Comparison of ENCODE assay signal across 8 mouse cellular contexts in genomic region chr17:57060231-57060801, GRCm38 (mm10). TPM values are rescaled to one million over a fixed set of nuclear protein-coding genes. Genes with fewer than 3 reads are reported as not detected.
DNase-seq lines count a peak whose midpoint lies in the region; ATAC-seq and TF ChIP-seq lines count a peak whose summit lies in the region.

No protein-coding gene starts in this region.

- peak overlapping the region; percentile 91 for H3K4me2 ChIP-seq in heart, embryonic 11.5 days
- peak overlapping the region; percentile 83 for H3K4me2 ChIP-seq in kidney, embryonic 16.5 days (replicated peaks; ENCODE audit: low read depth, low read length)
- peak overlapping the region; percentile 84 for H3K4me2 ChIP-seq in myocyte (ENCODE audit: low read depth)

- no peak for TF ChIP-seq CTCF in C2C12 (IDR thresholded peaks at IDR 0.05; ENCODE audit: control insufficient read depth, insufficient read depth, insufficient read length)
- peak; percentile 78 for TF ChIP-seq CTCF in brain, embryonic 14.5 days (IDR thresholded peaks at IDR 0.05; ENCODE audit: borderline replicate concordance, extremely low read depth, insufficient read depth, insufficient read length)
- peak; percentile 83 for TF ChIP-seq CTCF in liver, adult 2 months (IDR thresholded peaks at IDR 0.05; ENCODE audit: low read depth, low read length)

- H3K27me3 ChIP-seq in C2C12 (ENCODE audit: control insufficient read depth, insufficient read depth, insufficient read length) (peaks cover 54% of the 10 kb centered on the region), myocyte (ENCODE audit: control insufficient read depth, insufficient read depth, insufficient read length) (peaks cover 49% of the 10 kb centered on the region)
- peaks cover 74% of the 10 kb centered on the region for H3K27me3 ChIP-seq in erythroblast, embryonic 14.5 days (ENCODE audit: control insufficient read depth)
- peaks cover 44% of the 10 kb centered on the region for H3K27me3 ChIP-seq in heart, embryonic 11.5 days (ENCODE audit: control insufficient read depth, insufficient read depth, low read length)
- H3K27me3 ChIP-seq in kidney, embryonic 16.5 days (ENCODE audit: insufficient read depth, low read length): peaks cover 28% of the 10 kb centered on the region
- no peaks in the 10 kb centered on the region for H3K27me3 ChIP-seq in liver, adult 2 months (ENCODE audit: control insufficient read depth, insufficient read depth, low read length)
- H3K27me3 ChIP-seq in splenic B cell, adult 2 months (ENCODE audit: control insufficient read depth, insufficient read depth, low read length, poor library complexity, severe bottlenecking): no peaks in the 10 kb centered on the region

- H3K9ac ChIP-seq in heart, embryonic 11.5 days (ENCODE audit: low read depth, low read length): peak overlapping the region; percentile 86
- H3K9ac ChIP-seq in kidney, embryonic 16.5 days (replicated peaks; ENCODE audit: low read length): peak overlapping the region; percentile 85
- H3K9ac ChIP-seq in liver, adult 2 months (ENCODE audit: low read depth, low read length): peak overlapping the region; percentile 19; the same call in 1 of the 2 replicates

- H3K4me3 ChIP-seq in C2C12 (ENCODE audit: insufficient read depth, poor library complexity, severe bottlenecking): peak overlapping the region; percentile 15
- peak overlapping the region; percentile 63 for H3K4me3 ChIP-seq in erythroblast, embryonic 14.5 days (replicated peaks)
- peak overlapping the region; percentile 81 for H3K4me3 ChIP-seq in heart, embryonic 11.5 days (ENCODE audit: low read depth, low read length)
- peak overlapping the region; percentile 83 for H3K4me3 ChIP-seq in kidney, embryonic 16.5 days (ENCODE audit: low read length)
- H3K4me3 ChIP-seq in liver, adult 2 months (ENCODE audit: insufficient read depth, low read depth, low read length): peak overlapping the region; percentile 92
- H3K4me3 ChIP-seq in myocyte: peak overlapping the region; percentile 26

- no peaks in the 10 kb centered on the region; the same call in 1 of the 2 replicates for H3K9me3 ChIP-seq in erythroblast, embryonic 14.5 days (ENCODE audit: control insufficient read depth, low read length)
- H3K9me3 ChIP-seq in heart, embryonic 11.5 days (replicated peaks; ENCODE audit: control insufficient read depth, low read length): no peaks in the 10 kb centered on the region
- H3K9me3 ChIP-seq in kidney, embryonic 16.5 days (ENCODE audit: low read length): no peaks in the 10 kb centered on the region

- WGBS in heart, embryonic 11.5 days (ENCODE audit: insufficient replicate concordance): under 1% methylated on average over 44 of the region's 44 CpGs
- WGBS in kidney, embryonic 16.5 days: under 1% methylated on average over 44 of the region's 44 CpGs
- WGBS in liver, adult 2 months: under 1% methylated on average over 44 of the region's 44 CpGs

- peak overlapping the region; percentile 50; the same call in 1 of the 2 replicates for H3K27ac ChIP-seq in heart, embryonic 11.5 days (ENCODE audit: low read depth, low read length)
- H3K27ac ChIP-seq in kidney, embryonic 16.5 days (ENCODE audit: low read length): peak overlapping the region; percentile 79
- H3K27ac ChIP-seq in liver, adult 2 months (replicated peaks; ENCODE audit: insufficient read depth, low read depth, low read length): peak overlapping the region; percentile 46

- no peak overlapping the region for H3ac ChIP-seq in C2C12 (ENCODE audit: control insufficient read depth, insufficient read length, low read depth)
- no peak overlapping the region for H3ac ChIP-seq in myocyte (ENCODE audit: control insufficient read depth, insufficient read length)

- H3K36me3 ChIP-seq in C2C12 (ENCODE audit: control insufficient read depth, insufficient read depth) (no peaks in the 10 kb centered on the region), myocyte (ENCODE audit: control insufficient read depth, insufficient read depth) (no peaks in the 10 kb centered on the region)
- peaks cover 2% of the 10 kb centered on the region; the same call in 1 of the 2 replicates for H3K36me3 ChIP-seq in erythroblast, embryonic 14.5 days (ENCODE audit: control insufficient read depth)
- H3K36me3 ChIP-seq in heart, embryonic 11.5 days (ENCODE audit: control insufficient read depth, insufficient read depth, low read length): no peaks in the 10 kb centered on the region
- 0 out of 2 replicates have a peak, but pooled peaks cover 3% of the 10 kb centered on the region for H3K36me3 ChIP-seq in kidney, embryonic 16.5 days (ENCODE audit: insufficient read depth, low read length)
- H3K36me3 ChIP-seq in liver, adult 2 months (ENCODE audit: control insufficient read depth, insufficient read depth, low read length): no peaks in the 10 kb centered on the region; the same call in 1 of the 2 replicates
- no peaks in the 10 kb centered on the region for H3K36me3 ChIP-seq in splenic B cell, adult 2 months (ENCODE audit: control insufficient read depth, insufficient read depth, low read length, poor library complexity, severe bottlenecking)

- H3K4me1 ChIP-seq in erythroblast, embryonic 14.5 days (ENCODE audit: control insufficient read depth): peaks cover 32% of the 10 kb centered on the region
- H3K4me1 ChIP-seq in heart, embryonic 11.5 days (ENCODE audit: control insufficient read depth, insufficient read depth, low read length): peaks cover 17% of the 10 kb centered on the region
- H3K4me1 ChIP-seq in kidney, embryonic 16.5 days (ENCODE audit: insufficient read depth, low read length): peaks cover 19% of the 10 kb centered on the region
- H3K4me1 ChIP-seq in liver, adult 2 months (ENCODE audit: control insufficient read depth, insufficient read depth, low read length): peaks cover 21% of the 10 kb centered on the region

- DNase-seq in brain, embryonic 14.5 days (ENCODE audit: low read depth): peak; percentile 99
- peak; percentile 95 for DNase-seq in liver, adult 2 months (ENCODE audit: extremely low read depth, low read depth, low spot score)
- DNase-seq in splenic B cell, adult 2 months (ENCODE audit: low read depth, low spot score): peak; percentile 97

- no peaks in the 10 kb centered on the region for H3K79me3 ChIP-seq in C2C12 (ENCODE audit: low read depth)

- ATAC-seq in heart, embryonic 11.5 days (replicated peaks; ENCODE audit: insufficient number of reproducible peaks, low FRiP score, low TSS enrichment): peak; percentile 81
- peak; percentile 87 for ATAC-seq in kidney, embryonic 16.5 days (ENCODE audit: low FRiP score, low TSS enrichment)

- 0 out of 2 replicates have a peak, but pooled peaks have one; percentile 16 for TF ChIP-seq POLR2A in brain, embryonic 14.5 days (IDR thresholded peaks at IDR 0.05; ENCODE audit: borderline replicate concordance, extremely low read depth, insufficient read depth, insufficient read length, poor library complexity, severe bottlenecking)
- no peak for TF ChIP-seq POLR2A in liver, adult 2 months (IDR thresholded peaks at IDR 0.05; ENCODE audit: extremely low read depth, insufficient read depth, low read length)
- no peak for TF ChIP-seq POLR2A in myocyte (IDR thresholded peaks at IDR 0.05; ENCODE audit: insufficient read length, low read depth)

- H3K79me2 ChIP-seq in C2C12 (ENCODE audit: control insufficient read depth, insufficient read depth) (no peaks in the 10 kb centered on the region), myocyte (ENCODE audit: control insufficient read depth, insufficient read depth) (no peaks in the 10 kb centered on the region)
- H3K79me2 ChIP-seq in liver, adult 2 months (ENCODE audit: control insufficient read depth, insufficient read depth, low read length): peaks cover 4% of the 10 kb centered on the region; the same call in 1 of the 2 replicates

RNA-seq across cellular contexts. Expression of gene Slc25a23, which starts 0.7 kb away (rescaled TPM):
- 0.89 TPM for polyA plus RNA-seq in C2C12 (2012; fragmentation: generic; extraction: Trizol)
- polyA plus RNA-seq in brain, embryonic 14.5 days (2012; rRNA removed): 71.2 and 111 TPM in 2 replicates
- polyA plus RNA-seq in erythroblast, embryonic 14.5 days (2012): 0.21 and 0.26 TPM in 2 replicates
- 11.6 and 13.3 TPM in 2 replicates for polyA plus RNA-seq in heart, embryonic 11.5 days (2014; fragmentation: Nextera tagmentation; extraction: Ambion mirVana)
- 11.2 and 14.0 TPM in 2 replicates for polyA plus RNA-seq in kidney, embryonic 16.5 days (2015; fragmentation: Nextera tagmentation; extraction: Ambion mirVana)
- 54.9 and 94.6 TPM in 2 replicates for total RNA-seq in liver, adult 2 months (2014; rRNA removed)
- polyA plus RNA-seq in liver, adult 2 months (2012; rRNA removed): 212 and 255 TPM in 2 replicates
- 2.2 TPM for polyA plus RNA-seq in myocyte (2012; fragmentation: generic; extraction: Trizol)

RNA-seq across cellular contexts. Expression of gene Crb3, which starts 1.4 kb away (rescaled TPM):
- polyA plus RNA-seq in C2C12 (2012; fragmentation: generic; extraction: Trizol) (not detected), myocyte (2012; fragmentation: generic; extraction: Trizol) (not detected)
- 2.5 and 3.2 TPM in 2 replicates for polyA plus RNA-seq in brain, embryonic 14.5 days (2012; rRNA removed)
- polyA plus RNA-seq in erythroblast, embryonic 14.5 days (2012): 0.05 TPM in 2 replicates
- polyA plus RNA-seq in heart, embryonic 11.5 days (2014; fragmentation: Nextera tagmentation; extraction: Ambion mirVana): 0.31 and 0.72 TPM in 2 replicates
- 61.8 and 69.1 TPM in 2 replicates for polyA plus RNA-seq in kidney, embryonic 16.5 days (2015; fragmentation: Nextera tagmentation; extraction: Ambion mirVana)
- total RNA-seq in liver, adult 2 months (2014; rRNA removed): 21.9 and 27.7 TPM in 2 replicates
- 45.6 and 57.7 TPM in 2 replicates for polyA plus RNA-seq in liver, adult 2 months (2012; rRNA removed)

RNA-seq across cellular contexts. Expression of gene Dennd1c, which starts 18.0 kb away (rescaled TPM):
- polyA plus RNA-seq in C2C12 (2012; fragmentation: generic; extraction: Trizol) (not detected), myocyte (2012; fragmentation: generic; extraction: Trizol) (0.04 TPM)
- polyA plus RNA-seq in brain, embryonic 14.5 days (2012; rRNA removed): 5.4 and 6.3 TPM in 2 replicates
- 0.03 and 0.09 TPM in 2 replicates for polyA plus RNA-seq in erythroblast, embryonic 14.5 days (2012)
- polyA plus RNA-seq in heart, embryonic 11.5 days (2014; fragmentation: Nextera tagmentation; extraction: Ambion mirVana): 0.49 and 0.58 TPM in 2 replicates
- 5.6 and 6.8 TPM in 2 replicates for polyA plus RNA-seq in kidney, embryonic 16.5 days (2015; fragmentation: Nextera tagmentation; extraction: Ambion mirVana)
- 0.54 and 0.92 TPM in 2 replicates for total RNA-seq in liver, adult 2 months (2014; rRNA removed)
- 1.2 and 1.6 TPM in 2 replicates for polyA plus RNA-seq in liver, adult 2 months (2012; rRNA removed)

RNA-seq across cellular contexts. Expression of gene Slc25a41, which starts 18.9 kb away (rescaled TPM):
- not detected for polyA plus RNA-seq in C2C12 (2012; fragmentation: generic; extraction: Trizol)
- polyA plus RNA-seq in brain, embryonic 14.5 days (2012; rRNA removed): 0.12 and 0.16 TPM in 2 replicates
- polyA plus RNA-seq in erythroblast, embryonic 14.5 days (2012): not detected in 2 replicates
- not detected in 2 replicates for polyA plus RNA-seq in heart, embryonic 11.5 days (2014; fragmentation: Nextera tagmentation; extraction: Ambion mirVana)
- polyA plus RNA-seq in kidney, embryonic 16.5 days (2015; fragmentation: Nextera tagmentation; extraction: Ambion mirVana): not detected in 2 replicates
- not detected in 2 replicates for total RNA-seq in liver, adult 2 months (2014; rRNA removed)
- polyA plus RNA-seq in liver, adult 2 months (2012; rRNA removed): not detected in 2 replicates
- not detected for polyA plus RNA-seq in myocyte (2012; fragmentation: generic; extraction: Trizol)

RNA-seq across cellular contexts. Expression of gene Tubb4a, which starts 27.3 kb away (rescaled TPM):
- polyA plus RNA-seq in C2C12 (2012; fragmentation: generic; extraction: Trizol): 0.18 TPM
- polyA plus RNA-seq in brain, embryonic 14.5 days (2012; rRNA removed): 182 and 314 TPM in 2 replicates
- polyA plus RNA-seq in erythroblast, embryonic 14.5 days (2012): not detected in 2 replicates
- 12.2 and 15.6 TPM in 2 replicates for polyA plus RNA-seq in heart, embryonic 11.5 days (2014; fragmentation: Nextera tagmentation; extraction: Ambion mirVana)
- polyA plus RNA-seq in kidney, embryonic 16.5 days (2015; fragmentation: Nextera tagmentation; extraction: Ambion mirVana): 25.2 and 31.8 TPM in 2 replicates
- 0.18 and 0.27 TPM in 2 replicates for total RNA-seq in liver, adult 2 months (2014; rRNA removed)
- polyA plus RNA-seq in liver, adult 2 months (2012; rRNA removed): 0.16 and 0.24 TPM in 2 replicates
- polyA plus RNA-seq in myocyte (2012; fragmentation: generic; extraction: Trizol): 0.14 TPM

Comparison
In these comparisons a context has a peak if more than half of its experiments do, and no peak if none do; other contexts are left out.
1. Peak in every context shown above with its lines: DNase-seq, ATAC-seq, H3K4me3 ChIP-seq and H3K27ac ChIP-seq.
2. H3K4me3 ChIP-seq: peak in every context shown above with its lines; median percentile 92 in liver, adult 2 months; 83 in kidney, embryonic 16.5 days; 81 in heart, embryonic 11.5 days; 63 in erythroblast, embryonic 14.5 days; 26 in myocyte; 15 in C2C12.
3. H3K9ac ChIP-seq: peak in every context shown above with its lines; median percentile 86 in heart, embryonic 11.5 days; 85 in kidney, embryonic 16.5 days; 19 in liver, adult 2 months.
4. RNA of gene Crb3, which starts 1.4 kb away (polyA plus RNA-seq): 61.8 to 69.1 TPM in kidney, embryonic 16.5 days and 45.6 to 57.7 TPM in liver, adult 2 months; 2.5 to 3.2 TPM in brain, embryonic 14.5 days, 0.31 to 0.72 TPM in heart, embryonic 11.5 days, 0.05 TPM in erythroblast, embryonic 14.5 days, not detected in myocyte (single experiment) and not detected in C2C12 (single experiment); every median in the first group is over 10 times any median in the second.